Mouse (Mus musculus) forebrain, embryonic 14.5 days (tissue): ENCODE results near the gene Tmem109. TPM values are rescaled to one million over a fixed set of nuclear protein-coding genes. Genes with fewer than 3 reads are reported as not detected.

Experiments
- ATAC-seq: fragments of 200-750 bp; cut with Nextera tagmentation; 2 replicates; pipeline ENCODE4 v1.8.0; 2017; ENCODE audit warnings: mild to moderate bottlenecking, moderate library complexity
- DNase-seq: peaks from one replicate; pipeline ENCODE4 v3.0.0-alpha.2; 2015; ENCODE audit warnings: low spot score
- H3K27ac ChIP-seq: fragments of 300-500 bp; sonication (generic); 2 replicates; pipeline ENCODE4 v1.5.1; 2014; ENCODE audit warnings: low read depth, mild to moderate bottlenecking, control low read depth, low read length, moderate library complexity
- H3K27me3 ChIP-seq: fragments of 300-500 bp; sonication (generic); replicated peaks from 2 replicates; pipeline ENCODE4 v1.6.1; 2014; ENCODE audit warnings: low read length, control low read depth, mixed read lengths; ENCODE audit not compliant: control insufficient read depth, insufficient read depth
- H3K36me3 ChIP-seq: fragments of 300-500 bp; sonication (generic); 2 replicates; pipeline ENCODE4 v1.6.1; 2014; ENCODE audit warnings: low read length, control low read depth; ENCODE audit not compliant: control insufficient read depth, insufficient read depth
- H3K4me1 ChIP-seq: fragments of 300-500 bp; sonication (generic); 2 replicates; pipeline ENCODE4 v1.6.1; 2014; ENCODE audit warnings: antibody characterized with exemption, low read length, control low read depth; ENCODE audit not compliant: control insufficient read depth, insufficient read depth
- H3K4me2 ChIP-seq: fragments of 300-500 bp; sonication (generic); 2 replicates; pipeline ENCODE4 v1.6.1; 2014; ENCODE audit warnings: mild to moderate bottlenecking, control low read depth, low read length
- H3K4me3 ChIP-seq: fragments of 300-500 bp; sonication (generic); 2 replicates; pipeline ENCODE4 v1.5.1; 2014; ENCODE audit warnings: low read depth, low read length, control low read depth
- H3K9ac ChIP-seq: fragments of 300-500 bp; sonication (generic); 2 replicates; pipeline ENCODE4 v1.6.1; 2014; ENCODE audit warnings: mild to moderate bottlenecking, low read length, control low read depth, moderate library complexity
- H3K9me3 ChIP-seq: fragments of 300-500 bp; sonication (generic); replicated peaks from 2 replicates; pipeline ENCODE4 v1.6.1; 2016; ENCODE audit warnings: low read length, control low read depth, mixed read lengths; ENCODE audit not compliant: control insufficient read depth
- WGBS: fragments of 180-500 bp; shearing (Covaris S2); extraction: QIAGEN DNeasy Blood & Tissue Kit; methylation state at CpG from one replicate; pipeline ENCODE4 v1.1.7; 2014; 5-methylcytosine and 5-hydroxymethylcytosine counted together
- polyA plus RNA-seq: library from polyadenylated mRNA; unstranded; fragments of >200 nt; fragmentation: Nextera tagmentation; extraction: Ambion mirVana; gene quantifications from 2 replicates; pipeline ENCODE4 v1.2.1, GENCODE M21; 2014

Gene Tmem109
- polyA plus RNA-seq, result 42.7 and 47.7 TPM in 2 replicates

- DNase-seq (peak; percentile 99), ATAC-seq (peak; percentile 94)
- Histone ChIP-seq H3K27me3 (no peaks in the 10 kb centered on the region), H3K36me3 (no peaks in the 10 kb centered on the region), H3K27ac (peak within 1 kb of the TSS; percentile 97), H3K4me2 (peak within 1 kb of the TSS; percentile 95), H3K4me1 (peaks cover 14% of the 10 kb centered on the region), H3K4me3 (peak within 1 kb of the TSS; percentile 48), H3K9me3 (peaks cover 5% of the 10 kb centered on the region; the same call in 1 of the 2 replicates), H3K9ac (peak within 1 kb of the TSS; percentile 80)
- WGBS, result under 1% methylated on average over 48 of the region's 49 CpGs
Measured at GRCm38 (mm10) chr19:10881426-10882154, at the start of gene Tmem109. Gene Tmem109 (minus strand): TSS chr19:10882001.

DNA sequence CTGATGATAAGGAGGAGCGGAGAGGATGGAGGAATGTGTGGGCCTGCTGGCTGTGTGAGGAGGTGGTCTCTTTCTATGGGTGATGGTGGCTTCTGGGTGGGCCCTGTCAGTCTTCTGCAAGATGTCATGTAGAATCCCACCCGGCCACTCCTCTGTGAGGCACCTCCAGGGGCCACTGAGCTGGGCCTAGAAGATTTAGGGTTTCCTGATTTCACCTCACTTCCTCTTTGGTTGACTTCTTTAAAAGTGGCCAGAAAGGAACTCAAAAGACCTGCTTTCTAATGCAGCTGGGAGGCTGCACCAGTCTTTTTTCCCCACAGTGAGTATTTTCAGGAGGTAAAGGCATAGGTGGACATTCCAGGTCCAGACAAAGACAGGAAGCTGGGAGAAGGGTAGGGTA is 48.8 kb upstream of the Tmem109 start:
- H3K36me3 ChIP-seq, result no peaks in the 10 kb centered on the region
- no peak overlapping the region for H3K9ac ChIP-seq
- no peaks in the 10 kb centered on the region for H3K27me3 ChIP-seq
- no peaks in the 10 kb centered on the region for H3K9me3 ChIP-seq
- ATAC-seq, result no peak
- no peaks in the 10 kb centered on the region for H3K4me1 ChIP-seq
- no peak overlapping the region for H3K27ac ChIP-seq
- no peak overlapping the region for H3K4me2 ChIP-seq
- 97% methylated on average over 2 of the region's 2 CpGs for WGBS
- H3K4me3 ChIP-seq, result no peak overlapping the region
- DNase-seq, result no peak

DNA sequence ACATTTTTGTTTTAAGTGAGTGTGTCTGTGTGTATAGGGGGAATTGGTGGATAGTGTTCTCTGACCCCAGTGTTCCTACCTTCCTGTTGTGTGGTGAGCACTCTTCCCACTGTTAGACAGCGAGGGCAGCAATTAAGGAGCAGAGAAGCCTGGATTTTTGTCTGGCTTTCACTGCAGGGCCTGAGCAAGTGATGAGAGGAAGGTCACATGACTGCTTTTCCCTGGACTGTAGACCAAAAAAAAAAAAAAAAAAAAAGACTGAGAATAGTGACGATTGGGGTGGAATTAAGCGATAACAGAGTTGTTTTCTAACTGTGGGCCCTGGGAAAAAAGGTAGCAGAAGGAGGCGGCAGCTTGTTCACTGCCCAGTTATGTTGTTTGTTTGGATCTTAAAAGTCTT is 44.9 kb upstream of the Tmem109 start:
- no peaks in the 10 kb centered on the region for H3K36me3 ChIP-seq
- no peak overlapping the region for H3K9ac ChIP-seq
- no peaks in the 10 kb centered on the region for H3K9me3 ChIP-seq
- no peak overlapping the region for H3K27ac ChIP-seq
- WGBS, result 37% methylated on average over 4 of the region's 4 CpGs
- H3K4me2 ChIP-seq, result no peak overlapping the region
- H3K4me3 ChIP-seq, result no peak overlapping the region
- ATAC-seq (no peak), DNase-seq (no peak)
- H3K27me3 ChIP-seq, result no peaks in the 10 kb centered on the region
- no peaks in the 10 kb centered on the region for H3K4me1 ChIP-seq

DNA sequence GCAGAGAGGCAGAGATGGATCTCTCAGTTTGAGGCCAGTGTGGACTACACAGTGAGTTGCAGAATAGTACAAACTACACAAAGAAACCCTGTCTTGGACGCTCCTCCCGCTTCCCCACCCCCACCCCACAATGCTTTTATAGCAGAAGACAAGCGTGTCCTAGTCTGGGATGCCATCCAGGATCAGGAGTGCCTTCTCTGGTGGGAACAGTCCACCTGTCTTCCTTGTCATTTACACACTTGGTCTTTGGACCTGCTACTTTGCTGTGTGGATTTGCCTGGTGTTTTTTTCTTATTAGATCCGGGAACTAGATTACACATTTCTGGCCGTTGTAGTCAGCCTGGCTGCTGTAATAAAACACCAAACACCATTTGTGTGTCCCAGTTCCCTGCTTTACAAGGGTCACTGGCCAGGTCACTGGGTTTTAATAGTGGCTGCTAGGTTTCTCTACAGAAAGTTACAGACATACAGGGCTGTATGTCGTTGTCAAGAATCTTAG is 44.4 kb upstream of the Tmem109 start:
- H3K9ac ChIP-seq, result no peak overlapping the region
- H3K4me2 ChIP-seq, result no peak overlapping the region
- H3K4me3 ChIP-seq, result no peak overlapping the region
- ATAC-seq (no peak), DNase-seq (no peak)
- no peaks in the 10 kb centered on the region for H3K9me3 ChIP-seq
- WGBS, result 27% methylated on average over 6 of the region's 6 CpGs
- H3K36me3 ChIP-seq, result no peaks in the 10 kb centered on the region
- H3K4me1 ChIP-seq, result no peaks in the 10 kb centered on the region
- H3K27ac ChIP-seq, result no peak overlapping the region
- H3K27me3 ChIP-seq, result no peaks in the 10 kb centered on the region

DNA sequence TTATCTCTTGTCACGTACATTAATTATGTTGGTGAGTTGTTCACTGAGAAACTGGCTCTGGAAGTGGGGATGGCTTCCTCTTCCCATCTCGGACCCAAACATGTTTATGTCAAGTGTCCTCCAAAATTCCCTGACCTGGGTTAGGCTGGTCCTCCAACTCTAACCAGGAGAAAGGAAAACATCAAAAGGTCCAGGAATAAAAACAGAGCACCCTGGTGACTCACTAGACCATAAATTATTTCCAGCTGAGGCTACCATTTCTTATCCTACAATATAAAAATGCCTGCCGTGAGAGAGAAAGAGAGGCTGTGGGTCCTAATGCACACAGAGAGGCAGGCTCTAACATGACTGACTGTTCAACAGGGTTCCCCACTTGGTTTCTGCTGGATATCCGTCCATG is 42.4 kb upstream of the Tmem109 start:
- Histone ChIP-seq H3K4me1 (no peaks in the 10 kb centered on the region), H3K27ac (no peak overlapping the region), H3K4me3 (no peak overlapping the region), H3K27me3 (no peaks in the 10 kb centered on the region), H3K9me3 (no peaks in the 10 kb centered on the region), H3K4me2 (no peak overlapping the region), H3K36me3 (no peaks in the 10 kb centered on the region), H3K9ac (no peak overlapping the region)
- WGBS, result 66% methylated on average over 4 of the region's 4 CpGs
- DNase-seq (no peak), ATAC-seq (no peak)

GRCm38 (mm10) chr19:10921058-10921457 is 39.3 kb upstream of the Tmem109 start:
- Histone ChIP-seq H3K9me3 (no peaks in the 10 kb centered on the region), H3K9ac (no peak overlapping the region), H3K4me3 (no peak overlapping the region), H3K36me3 (no peaks in the 10 kb centered on the region), H3K4me1 (no peaks in the 10 kb centered on the region), H3K27me3 (no peaks in the 10 kb centered on the region), H3K27ac (no peak overlapping the region), H3K4me2 (no peak overlapping the region)
- 77% methylated on average over 3 of the region's 3 CpGs for WGBS
- ATAC-seq, result no peak
- no peak for DNase-seq

GRCm38 (mm10) chr19:10920532-10920931 is 38.7 kb upstream of the Tmem109 start, which contains the start of gene Zp1:
Gene Zp1 (minus strand): TSS chr19:10920632.
- H3K36me3 ChIP-seq, result no peaks in the 10 kb centered on the region
- H3K4me1 ChIP-seq, result no peaks in the 10 kb centered on the region
- H3K9me3 ChIP-seq, result no peaks in the 10 kb centered on the region
- ATAC-seq (no peak), DNase-seq (no peak)
- no peak within 1 kb of the TSS for H3K9ac ChIP-seq
- no peak within 1 kb of the TSS for H3K27ac ChIP-seq
- H3K4me3 ChIP-seq, result no peak within 1 kb of the TSS
- 53% methylated on average over 2 of the region's 2 CpGs for WGBS
- no peak within 1 kb of the TSS for H3K4me2 ChIP-seq
- H3K27me3 ChIP-seq, result no peaks in the 10 kb centered on the region

GRCm38 (mm10) chr19:10918321-10918991 is 36.7 kb upstream of the Tmem109 start:
- Histone ChIP-seq H3K4me3 (no peak overlapping the region), H3K4me2 (no peak overlapping the region), H3K27me3 (no peaks in the 10 kb centered on the region), H3K27ac (no peak overlapping the region), H3K9me3 (no peaks in the 10 kb centered on the region), H3K9ac (no peak overlapping the region), H3K36me3 (no peaks in the 10 kb centered on the region), H3K4me1 (no peaks in the 10 kb centered on the region)
- DNase-seq (no peak), ATAC-seq (no peak)
- 91% methylated on average over 10 of the region's 10 CpGs for WGBS

GRCm38 (mm10) chr19:10916506-10916905 is 34.7 kb upstream of the Tmem109 start:
- Histone ChIP-seq H3K27me3 (no peaks in the 10 kb centered on the region), H3K36me3 (no peaks in the 10 kb centered on the region), H3K27ac (no peak overlapping the region), H3K9ac (no peak overlapping the region), H3K4me3 (no peak overlapping the region), H3K4me1 (no peaks in the 10 kb centered on the region), H3K4me2 (no peak overlapping the region), H3K9me3 (no peaks in the 10 kb centered on the region)
- ATAC-seq, result no peak
- DNase-seq, result no peak
- 69% methylated on average over 5 of the region's 5 CpGs for WGBS
